Mouse (Mus musculus) C2C12 (cell line): ENCODE data around the gene Tmem231. TPM values are rescaled to one million over a fixed set of nuclear protein-coding genes. Genes with fewer than 3 reads are reported as not detected.

Experiments
- H3K27me3 ChIP-seq: one replicate; pipeline ENCODE4 v1.6.1; 2011; ENCODE audit not compliant: control insufficient read depth, insufficient read depth, insufficient read length
- H3K36me3 ChIP-seq: one replicate; pipeline ENCODE4 v1.6.1; 2011; ENCODE audit not compliant: control insufficient read depth, insufficient read depth
- H3K4me3 ChIP-seq: one replicate; pipeline ENCODE4 v1.5.1; 2011; ENCODE audit warnings: mild to moderate bottlenecking, control low read depth; ENCODE audit not compliant: poor library complexity, insufficient read depth, severe bottlenecking
- H3K79me2 ChIP-seq: one replicate; pipeline ENCODE4 v1.6.1; 2011; ENCODE audit not compliant: control insufficient read depth, insufficient read depth
- H3K79me3 ChIP-seq: one replicate; pipeline ENCODE4 v1.6.1; 2011; ENCODE audit warnings: low read depth, control low read depth
- H3ac ChIP-seq: one replicate; pipeline ENCODE3; 2011; ENCODE audit warnings: low read depth; ENCODE audit not compliant: control insufficient read depth, insufficient read length
- CEBPB ChIP-seq: IDR thresholded peaks from one replicate; pipeline ENCODE4 v1.6.1; 2011; ENCODE audit warnings: low read depth, mild to moderate bottlenecking, control low read depth, moderate library complexity
- CTCF ChIP-seq: IDR thresholded peaks from one replicate; pipeline ENCODE4 v1.5.1; 2011; ENCODE audit not compliant: control insufficient read depth, insufficient read depth, insufficient read length
- FOSL1 ChIP-seq: IDR thresholded peaks from one replicate; pipeline ENCODE4 v1.8.0; 2011; ENCODE audit warnings: mild to moderate bottlenecking, low read length; ENCODE audit not compliant: poor library complexity, insufficient read depth, severe bottlenecking
- MAX ChIP-seq: IDR thresholded peaks from one replicate; pipeline ENCODE4 v1.6.1; 2011; ENCODE audit warnings: mild to moderate bottlenecking, control low read depth
- MYOD1 ChIP-seq: IDR thresholded peaks from one replicate; pipeline ENCODE4 v1.6.1; 2011; ENCODE audit warnings: low read depth; ENCODE audit not compliant: control insufficient read depth, insufficient read length
- MYOG ChIP-seq: IDR thresholded peaks from one replicate; pipeline ENCODE4 v1.6.1; 2011; ENCODE audit not compliant: control insufficient read depth, insufficient read length; ENCODE audit errors: extremely low read depth
- USF1 ChIP-seq: IDR thresholded peaks from one replicate; pipeline ENCODE4 v1.6.1; 2011; ENCODE audit warnings: low read depth, mild to moderate bottlenecking, control low read depth, moderate library complexity
- polyA plus RNA-seq: library from polyadenylated mRNA; unstranded; fragments of >200 nt; fragmentation: generic; extraction: Trizol; gene quantifications from one replicate; pipeline ENCODE4 v1.2.1, GENCODE M21; 2012; ENCODE audit warnings: missing spikeins

Gene Tmem231
- polyA plus RNA-seq, 1 experiment = 2.2 TPM

DNA sequence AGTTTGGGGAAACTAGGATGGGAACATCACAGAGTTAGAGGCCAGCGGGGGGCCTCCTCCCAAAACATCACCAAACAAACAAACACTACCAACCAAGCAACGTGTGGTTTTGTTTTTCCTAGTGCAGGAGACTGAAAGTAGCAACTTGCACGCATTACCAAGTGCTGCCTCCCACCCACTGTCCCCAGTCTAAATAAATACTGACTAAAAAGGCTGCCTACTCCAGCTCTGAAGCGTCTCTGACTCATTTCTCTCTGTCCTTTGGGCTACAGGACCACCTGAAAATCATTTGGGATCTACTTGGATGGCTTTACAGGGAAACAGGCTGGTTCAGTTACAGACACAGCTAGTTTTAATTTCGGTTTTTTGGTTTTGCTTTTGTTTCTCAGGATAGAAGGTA, 30.7 kb upstream of the Tmem231 start:
- H3K79me2 ChIP-seq = no peaks in the 10 kb centered on the region
- TF ChIP-seq CTCF (no peak), USF1 (no peak), CEBPB (no peak), MYOD1 (no peak), MAX (no peak), MYOG (no peak), FOSL1 (no peak)
- H3K4me3 ChIP-seq = no peak overlapping the region
- H3K36me3 ChIP-seq = peaks cover 6% of the 10 kb centered on the region
- no peak overlapping the region for H3ac ChIP-seq
- H3K79me3 ChIP-seq = no peaks in the 10 kb centered on the region
- H3K27me3 ChIP-seq = no peaks in the 10 kb centered on the region

DNA sequence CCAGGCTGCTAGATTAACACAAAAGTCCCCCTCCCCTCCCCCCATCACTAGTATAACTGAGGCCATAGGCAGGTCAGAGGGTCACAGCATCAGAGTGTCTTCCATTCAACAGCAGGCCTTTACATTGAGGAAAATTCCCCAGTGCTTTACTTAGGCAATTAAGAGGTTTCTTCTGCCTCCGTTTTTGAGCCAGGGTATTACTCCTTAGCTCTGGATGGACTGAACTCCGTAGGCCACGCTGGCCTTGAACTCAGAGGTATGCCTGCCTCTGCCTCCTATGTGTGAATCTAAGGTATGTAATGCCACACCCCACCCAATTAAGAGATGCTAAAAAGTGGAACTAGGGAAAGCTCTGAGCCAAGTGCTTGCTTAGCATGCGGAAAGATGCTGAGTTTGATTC, 29.9 kb upstream of the Tmem231 start:
- Histone ChIP-seq H3ac (no peak overlapping the region), H3K36me3 (peaks cover under 1% of the 10 kb centered on the region), H3K79me2 (no peaks in the 10 kb centered on the region), H3K27me3 (no peaks in the 10 kb centered on the region), H3K4me3 (no peak overlapping the region), H3K79me3 (no peaks in the 10 kb centered on the region)
- TF ChIP-seq MYOD1 (no peak), CTCF (no peak), FOSL1 (no peak), MYOG (no peak)

DNA sequence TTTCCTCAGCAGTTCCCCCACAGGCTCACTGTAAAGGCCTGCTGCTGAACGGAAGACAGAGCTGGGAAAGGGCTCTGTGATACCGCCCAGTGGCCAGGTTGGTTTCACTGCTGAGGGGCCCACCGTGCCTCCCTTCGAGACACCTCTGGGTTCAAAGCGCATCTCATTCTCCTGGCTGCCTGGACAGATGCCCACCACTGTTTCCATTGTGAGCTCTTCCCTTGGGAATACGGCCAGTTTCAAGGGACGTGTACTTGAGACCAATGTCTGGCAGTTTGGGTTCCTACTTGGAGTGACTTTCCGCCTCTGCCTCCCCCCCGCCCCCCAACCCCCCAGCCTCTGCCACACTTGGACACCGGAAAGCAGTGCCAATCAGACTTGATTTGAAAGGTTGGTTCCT, 29.4 kb upstream of the Tmem231 start:
- Histone ChIP-seq H3K36me3 (no peaks in the 10 kb centered on the region), H3K4me3 (no peak overlapping the region), H3K79me2 (no peaks in the 10 kb centered on the region), H3ac (no peak overlapping the region), H3K27me3 (no peaks in the 10 kb centered on the region), H3K79me3 (no peaks in the 10 kb centered on the region)
- TF ChIP-seq FOSL1 (no peak), CTCF (no peak), USF1 (no peak), CEBPB (no peak), MAX (no peak), MYOD1 (no peak), MYOG (no peak)

DNA sequence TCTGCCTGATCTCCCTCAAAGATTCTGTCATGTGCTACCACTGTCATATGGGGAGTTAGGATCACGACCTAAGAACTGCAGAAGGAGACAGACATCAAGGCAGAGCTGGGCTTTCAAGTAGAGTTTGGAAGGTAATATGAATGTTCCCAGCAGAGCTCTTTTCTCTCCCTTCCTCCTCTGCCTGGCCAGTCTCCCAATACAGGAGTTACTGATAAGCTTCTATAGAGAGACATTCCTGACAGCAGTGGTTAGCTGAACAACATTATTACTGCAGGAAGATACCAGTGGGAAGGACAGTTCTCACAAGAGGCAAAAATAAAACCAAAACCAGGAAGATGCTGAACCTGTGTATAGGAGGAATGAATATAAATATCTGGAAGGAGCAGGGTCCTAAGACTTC, 28.9 kb upstream of the Tmem231 start:
- Histone ChIP-seq H3K36me3 (no peaks in the 10 kb centered on the region), H3K79me3 (no peaks in the 10 kb centered on the region), H3K4me3 (no peak overlapping the region), H3ac (no peak overlapping the region), H3K79me2 (no peaks in the 10 kb centered on the region), H3K27me3 (no peaks in the 10 kb centered on the region)
- TF ChIP-seq CTCF (no peak), MYOG (no peak), FOSL1 (no peak), USF1 (no peak), MYOD1 (no peak), CEBPB (no peak)

DNA sequence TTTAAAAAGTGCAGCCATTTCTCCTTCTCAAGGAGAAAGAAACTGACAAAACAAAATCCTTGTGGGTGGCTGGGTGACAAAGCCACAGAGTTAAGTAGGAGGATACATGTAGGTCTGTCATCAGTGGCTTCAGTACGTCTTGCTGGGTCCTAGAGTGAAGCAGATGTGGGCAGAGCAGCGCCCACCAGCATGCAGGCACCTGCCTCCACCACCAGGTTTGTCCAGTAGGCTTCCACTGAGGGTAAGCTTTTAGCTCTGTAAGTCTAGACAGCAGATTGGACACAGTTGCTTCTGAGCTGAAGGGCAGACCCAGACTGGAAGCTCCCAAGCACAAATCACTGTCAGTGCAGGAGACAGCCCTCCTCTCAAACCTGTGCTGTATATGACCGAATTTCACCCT, 27.6 kb upstream of the Tmem231 start:
- no peak overlapping the region for H3ac ChIP-seq
- no peak for TF ChIP-seq MYOG
- TF ChIP-seq CTCF = no peak
- TF ChIP-seq USF1 = no peak
- no peak for TF ChIP-seq MAX
- no peak for TF ChIP-seq MYOD1
- no peak for TF ChIP-seq CEBPB
- no peak for TF ChIP-seq FOSL1
- H3K36me3 ChIP-seq = peaks cover 6% of the 10 kb centered on the region
- no peaks in the 10 kb centered on the region for H3K27me3 ChIP-seq
- no peaks in the 10 kb centered on the region for H3K79me2 ChIP-seq
- H3K79me3 ChIP-seq = no peaks in the 10 kb centered on the region
- H3K4me3 ChIP-seq = no peak overlapping the region

DNA sequence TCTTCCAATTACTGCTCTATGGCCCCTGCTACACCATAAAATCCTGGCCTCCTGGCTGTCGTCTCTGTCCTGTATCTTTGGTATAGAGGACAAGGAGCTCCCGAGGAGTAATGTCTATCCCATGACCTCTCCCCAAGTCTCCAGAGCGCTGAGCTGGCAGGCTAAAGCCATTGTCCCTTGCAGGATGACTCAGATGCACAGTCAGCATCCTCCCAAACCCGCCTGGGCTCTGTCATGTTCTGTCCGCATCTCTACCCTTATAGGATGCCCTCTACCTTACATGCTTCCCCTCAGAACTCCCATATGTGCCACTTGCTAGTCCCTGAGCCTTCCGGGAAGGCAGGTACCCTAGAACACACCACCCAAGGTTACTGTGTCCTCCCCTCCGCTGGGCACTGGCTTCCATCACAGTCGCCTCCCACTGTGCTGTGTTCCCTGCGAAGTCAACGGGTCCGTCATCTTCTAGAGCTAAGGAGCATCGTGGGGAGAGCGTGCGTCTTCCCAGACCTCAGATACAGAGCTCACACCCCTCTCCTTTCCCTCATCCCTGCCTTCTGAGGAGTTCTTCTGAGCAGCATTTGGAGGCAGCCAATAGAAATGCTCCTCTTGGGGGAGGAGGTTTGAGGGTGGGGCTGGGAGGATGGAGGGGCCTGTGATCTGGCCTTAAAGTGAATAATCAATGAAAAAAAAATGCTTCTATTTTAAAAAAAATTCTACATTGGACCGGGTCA, 27.1 kb upstream of the Tmem231 start:
- no peak for TF ChIP-seq CTCF
- H3ac ChIP-seq = no peak overlapping the region
- no peaks in the 10 kb centered on the region for H3K27me3 ChIP-seq
- H3K36me3 ChIP-seq = peaks cover 7% of the 10 kb centered on the region
- H3K79me3 ChIP-seq = no peaks in the 10 kb centered on the region
- H3K79me2 ChIP-seq = no peaks in the 10 kb centered on the region
- H3K4me3 ChIP-seq = no peak overlapping the region
